Mouse (Mus musculus): ENCODE measurements at regions not wholly inside any gene's neighbourhood (a gene's known extent, or its start where the extent isn't known, plus 50 kb on each side); places are given as distances from the start of the nearest gene placed in this dataset.
A peak's percentile ranks its signal among the peaks of the same experiment; 100 is the strongest.

- DNase-seq (ENCODE audit: low spot score in 2 of 2): peak in 1 of 2 experiments; percentile 39
Measured at GRCm38 (mm10) chr1:60823006-60823665, 63.7 kb upstream of the Ctla4 start.

- no peak for DNase-seq (ENCODE audit: low spot score in 2 of 2)
Measured at GRCm38 (mm10) chr1:60824218-60825125, 62.3 kb upstream of the Ctla4 start.

- no peak for DNase-seq (ENCODE audit: low spot score in 2 of 2)
Measured at GRCm38 (mm10) chr1:60825256-60826186, 61.3 kb upstream of the Ctla4 start.

- DNase-seq (ENCODE audit: low spot score in 2 of 2): no peak
Measured at GRCm38 (mm10) chr1:60826981-60827380, 59.8 kb upstream of the Ctla4 start.

- DNase-seq (ENCODE audit: low spot score in 2 of 2): no peak
Measured at GRCm38 (mm10) chr1:60828152-60828551, 58.6 kb upstream of the Ctla4 start.

- DNase-seq (ENCODE audit: low spot score in 2 of 2): no peak
Measured at GRCm38 (mm10) chr1:60829849-60830248, 57.0 kb upstream of the Ctla4 start.

- no peak for DNase-seq (ENCODE audit: low spot score in 2 of 2)
Measured at GRCm38 (mm10) chr1:60833668-60834067, 53.1 kb upstream of the Ctla4 start.

Measured in frontal cortex, postnatal 14 days (tissue).